Comparison of ENCODE assay signal across 18 mouse cellular contexts in the genomic region with DNA sequence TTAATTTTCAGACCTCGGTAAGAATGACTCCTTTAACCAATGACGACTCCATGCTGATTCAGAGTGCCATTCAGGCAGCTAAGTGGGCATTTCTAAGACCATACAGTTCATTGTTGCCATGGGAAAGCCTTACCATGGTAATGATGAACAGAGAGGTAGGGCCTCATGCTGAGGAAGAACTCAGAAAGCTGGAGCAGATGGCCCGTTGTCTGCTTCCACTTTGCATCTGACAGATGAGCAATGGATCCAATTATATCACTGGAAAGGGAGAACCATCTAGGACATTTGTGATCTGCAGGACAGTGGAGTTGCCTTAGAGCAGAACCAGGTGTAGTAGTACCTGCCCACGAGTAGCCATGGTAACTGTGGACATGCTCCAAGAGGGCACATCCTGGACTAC.
DNase-seq lines count a peak whose midpoint lies in the region; TF ChIP-seq lines count a peak whose summit lies in the region.
"Had no signal": no experiment of that assay in that cellular context is flagged by ENCODE, and none has a peak within 500 bp of the region (broad histone marks: within the 10 kb centered on the region; RNA-seq: fewer than 3 reads in every experiment).

No protein-coding gene starts in this region.

- intact Hi-C loops in left cerebral cortex, postnatal 14 days (cut with DNase I), result loop anchor here (10.0 kb wide), 1 partner anchor 241 kb away; a partner anchor contains a TSS
- intact Hi-C loops in left cerebral cortex, postnatal 4 days (cut with DNase I), result no loop called here

- H3K27ac ChIP-seq in layer of hippocampus, adult 2 months, result peak overlapping the region; percentile 69
- H3K27ac ChIP-seq: embryonic facial prominence, embryonic 12.5 days; hindbrain, embryonic 14.5 days; intestine, embryonic 15.5 days; midbrain, embryonic 12.5 days had no signal

- peak; percentile 15 to 38 for DNase-seq in left cerebral cortex, postnatal 14 days (ENCODE audit: low spot score in 2 of 2)
- no peak for DNase-seq in left cerebral cortex, postnatal 4 days
- DNase-seq in brain, embryonic 14.5 days (ENCODE audit: low read depth), result peak; percentile 7
- DNase-seq in layer of hippocampus, adult 2 months (ENCODE audit: low spot score in 2 of 2), result peak; percentile 56 to 64
- peak; percentile 6 for DNase-seq in right cerebral cortex, postnatal 36 days (ENCODE audit: low spot score in 2 of 2)
- no peak for DNase-seq in lung, adult 18-20 months
- DNase-seq in kidney, postnatal 36 days, result no peak
- DNase-seq: adrenal gland, adult 2 months; B cell, adult 2 months; cerebellum, adult 18-20 months; cerebellum, postnatal 25 days; kidney, adult 8-10 months; kidney, postnatal 14 days; spleen, adult 18-20 months had no signal

- no peak overlapping the region for H3K4me3 ChIP-seq in layer of hippocampus, adult 2 months
- H3K4me3 ChIP-seq: embryonic facial prominence, embryonic 12.5 days; intestine, embryonic 15.5 days; midbrain, embryonic 12.5 days had no signal

- no peak for TF ChIP-seq POLR2A in brain, embryonic 14.5 days (IDR thresholded peaks at IDR 0.05; ENCODE audit: borderline replicate concordance, extremely low read depth, insufficient read depth, insufficient read length, poor library complexity, severe bottlenecking)

- no peak for TF ChIP-seq CTCF in brain, embryonic 14.5 days (IDR thresholded peaks at IDR 0.05; ENCODE audit: borderline replicate concordance, extremely low read depth, insufficient read depth, insufficient read length)
- TF ChIP-seq CTCF in layer of hippocampus, adult 2 months (conservative IDR thresholded peaks at IDR 0.05), result no peak

Comparison
In these comparisons a context has a peak if more than half of its experiments do, and no peak if none do; other contexts are left out.
1. DNase-seq: peak in left cerebral cortex, postnatal 14 days (2 of 2), brain, embryonic 14.5 days (single experiment), layer of hippocampus, adult 2 months (2 of 2) and right cerebral cortex, postnatal 36 days (2 of 2); none in left cerebral cortex, postnatal 4 days (single experiment), lung, adult 18-20 months (0 of 2) and kidney, postnatal 36 days (0 of 2).